Mouse (Mus musculus): ENCODE results near the gene Olfr1419. TPM values are rescaled to one million over a fixed set of nuclear protein-coding genes. Genes with fewer than 3 reads are reported as not detected.

The Olfr1419 gene
- total RNA-seq, 1 experiment from 2014 or later = not detected

- ATAC-seq (ENCODE audit: extremely low read depth, insufficient number of reproducible peaks, low FRiP score, poor library complexity, severe bottlenecking) = no peak
Observed at GRCm38 (mm10) chr19:11819143-11819700, 55.7 kb downstream of the Olfr1419 start, which contains the start of gene Stx3. Gene Stx3, minus strand, starts transcription at chr19:11819403.

Other genes with a start within 250 kb of the Olfr1419 start
- not detected in 2 replicates for gene Ms4a3, start 234.3 kb downstream of the Olfr1419 start, total RNA-seq (2017)
- gene Oosp2, start 214.5 kb downstream of the Olfr1419 start, total RNA-seq (2017) = not detected in 2 replicates
- gene Oosp1, start 184.0 kb downstream of the Olfr1419 start, total RNA-seq (2017) = not detected in 2 replicates
- not detected in 2 replicates for gene Oosp3, start 178.1 kb downstream of the Olfr1419 start, total RNA-seq (2017)
- gene Gif, start 127.6 kb downstream of the Olfr1419 start, total RNA-seq (2017) = not detected in 2 replicates
- gene Mrpl16, start 104.7 kb downstream of the Olfr1419 start, total RNA-seq (2017) = 23.6 and 24.1 TPM in 2 replicates
- gene Stx3, start 55.7 kb downstream of the Olfr1419 start, total RNA-seq (2017) = 3.3 and 4.4 TPM in 2 replicates
- not detected in 2 replicates for gene Olfr1417, start 35.9 kb downstream of the Olfr1419 start, total RNA-seq (2017)
- not detected in 2 replicates for gene Olfr1418, start 14.0 kb downstream of the Olfr1419 start, total RNA-seq (2017)
- not detected in 2 replicates for gene Olfr1420, start 11.5 kb upstream of the Olfr1419 start, total RNA-seq (2017)
- 21.1 and 21.9 TPM in 2 replicates for gene Patl1, start 37.3 kb upstream of the Olfr1419 start, total RNA-seq (2017)
- 39.0 and 42.6 TPM in 2 replicates for gene Osbp, start 90.8 kb upstream of the Olfr1419 start, total RNA-seq (2017)
- gene Olfr1423, start 166.2 kb upstream of the Olfr1419 start, total RNA-seq (2017) = not detected in 2 replicates
- not detected in 2 replicates for gene Olfr1424, start 187.6 kb upstream of the Olfr1419 start, total RNA-seq (2017)
- 1.3 TPM in 1 of 2 replicates, not detected in the other for gene Olfr1425, start 202.6 kb upstream of the Olfr1419 start, total RNA-seq (2017)
- not detected in 2 replicates for gene Olfr1426, start 216.9 kb upstream of the Olfr1419 start, total RNA-seq (2017)
- not detected in 2 replicates for gene Olfr1427, start 228.2 kb upstream of the Olfr1419 start, total RNA-seq (2017)
- not detected in 2 replicates for gene Olfr1428, start 240.8 kb upstream of the Olfr1419 start, total RNA-seq (2017)
- not detected in 2 replicates for gene Olfr76, start 248.1 kb upstream of the Olfr1419 start, total RNA-seq (2017)

All from neutrophil, adult 5-6 weeks (primary cell).